Mouse (Mus musculus): ENCODE data around the gene Gm8281.
"Not testable (repeated sequence)": the region's sequence is repeated elsewhere in the genome, so short reads cannot be mapped to it uniquely, and the experiment has no call there.

Gene Gm8281

DNA sequence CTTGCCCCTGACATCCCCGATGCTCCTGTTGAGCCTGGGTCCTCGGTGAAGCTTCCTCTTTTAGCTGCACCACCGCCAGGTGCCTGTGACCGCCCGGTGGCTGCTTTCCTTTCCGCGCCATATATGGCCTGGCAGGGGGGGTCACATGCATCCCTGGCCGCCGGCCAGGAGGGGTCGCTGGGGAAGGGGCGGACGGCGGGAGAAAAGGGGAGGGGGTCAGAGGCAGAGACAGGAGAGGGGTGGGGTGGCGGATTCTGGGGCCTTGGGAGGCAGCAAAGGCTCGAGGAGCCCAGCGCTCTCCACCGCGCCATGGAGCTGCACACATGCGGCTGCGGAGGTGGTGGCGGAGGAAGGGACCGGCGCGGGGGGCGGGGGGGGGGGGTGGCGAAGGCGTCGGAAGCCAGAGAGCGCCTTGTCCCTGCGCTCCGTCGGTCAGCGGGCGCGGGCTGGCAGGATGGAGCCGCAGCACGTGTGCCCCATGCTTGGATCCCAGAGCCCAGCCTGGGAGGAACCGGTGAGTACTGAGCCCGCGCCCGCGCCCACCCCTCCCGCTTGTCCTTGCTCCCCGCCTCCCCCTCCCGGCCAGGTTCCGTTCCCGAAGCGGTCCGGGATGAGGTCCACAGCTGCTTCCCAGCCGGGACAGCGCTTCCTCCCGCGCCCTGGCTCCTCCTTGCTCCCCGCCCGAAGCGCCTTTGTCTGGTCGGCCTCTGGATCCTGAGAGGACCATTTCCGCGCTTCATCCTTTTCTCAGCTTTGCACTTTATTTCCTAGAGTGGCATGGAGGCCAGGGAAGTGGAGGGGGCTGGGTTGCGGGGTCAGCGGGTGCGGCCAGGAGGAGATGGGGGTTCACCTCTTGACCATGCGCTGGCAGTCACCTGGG, at the start of gene Gm8281:
TSS of gene Gm8281 (plus strand) at position 430 of the 880 bp plus-strand sequence.
- DNase-seq = not testable (repeated sequence)

DNA sequence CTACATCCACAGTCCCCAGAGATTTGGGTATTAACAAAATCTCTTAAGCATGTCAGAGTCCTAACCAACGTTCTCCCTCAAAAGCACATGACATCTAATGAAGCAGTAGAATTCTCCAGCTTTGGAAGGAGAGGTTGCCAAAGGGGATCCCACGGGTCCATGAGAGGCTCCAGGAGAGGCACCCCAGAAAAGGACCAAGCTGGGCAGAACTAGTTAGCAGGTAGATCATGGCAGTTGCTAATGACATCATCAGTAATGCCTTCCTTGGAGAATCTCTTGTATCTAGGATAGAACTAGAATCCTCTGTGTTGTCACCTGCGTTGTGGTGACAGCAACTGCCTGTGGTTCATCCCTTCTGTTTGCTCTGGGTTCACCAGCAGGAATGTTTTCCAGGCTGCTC, 20.5 kb upstream of the Gm8281 start, which contains the start of gene 4930555G01Rik:
TSS of gene 4930555G01Rik (plus strand) at position 301 of the 400 bp plus-strand sequence.
- not testable (repeated sequence) for DNase-seq

DNA sequence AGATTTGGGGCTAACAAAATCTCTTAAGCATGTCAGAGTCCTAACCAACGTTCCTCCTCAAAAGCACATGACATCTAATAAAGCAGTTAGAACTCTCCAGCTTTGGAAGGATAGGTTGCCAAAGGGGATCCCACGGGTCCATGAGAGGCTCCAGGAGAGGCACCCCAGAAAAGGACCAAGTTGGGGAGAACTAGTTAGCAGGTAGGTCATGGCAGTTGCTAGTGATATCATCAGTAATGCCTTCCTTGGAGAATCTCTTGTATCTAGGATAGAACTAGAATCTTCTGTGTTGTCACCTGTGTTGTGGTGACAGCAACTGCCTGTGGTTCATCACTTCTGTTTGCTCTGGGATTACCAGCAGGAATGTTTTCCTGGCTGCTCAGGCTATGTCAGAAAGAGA, 60.4 kb downstream of the Gm8281 start, which contains the start of gene Gm8279:
TSS of gene Gm8279 (plus strand) at position 301 of the 400 bp plus-strand sequence.
- not testable (repeated sequence) for DNase-seq
